In the genomic region with DNA sequence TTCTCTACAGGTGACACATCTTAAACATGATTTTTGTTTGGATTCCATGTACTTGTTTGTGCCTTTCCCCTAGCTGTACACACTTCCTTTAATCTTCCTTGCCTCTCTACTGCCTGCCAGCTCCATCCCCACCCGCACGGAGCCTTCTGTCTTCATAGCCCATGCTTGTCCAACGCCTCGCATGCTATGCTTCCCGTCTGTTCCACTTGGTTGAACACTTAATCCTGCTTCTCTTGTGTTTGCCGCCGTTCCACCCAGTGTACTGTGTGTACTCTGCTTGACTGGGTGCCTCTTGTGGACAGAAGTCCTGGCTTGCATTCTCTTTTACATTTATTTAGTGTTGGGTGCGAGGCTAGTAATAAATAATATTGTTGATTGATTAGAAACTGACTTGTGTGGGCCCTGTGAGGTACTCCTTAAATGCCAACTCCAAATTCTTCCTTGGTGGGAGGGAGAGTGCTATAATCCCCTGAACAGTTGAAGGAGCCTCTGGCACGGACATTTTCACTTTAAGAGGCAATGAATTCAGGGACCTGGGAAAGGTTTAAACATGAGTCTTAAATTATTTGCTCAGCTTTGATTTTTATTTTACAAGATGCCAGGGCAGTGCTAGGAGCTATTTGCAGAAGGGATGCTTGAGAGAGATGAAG, we compare ENCODE assay signal across 10 mouse cellular contexts.
A peak's percentile ranks its signal among the peaks of the same experiment; 100 is the strongest.
DNase-seq lines count a peak whose midpoint lies in the region; ATAC-seq and TF ChIP-seq lines count a peak whose summit lies in the region.
"Had no signal": no experiment of that assay in that cellular context is flagged by ENCODE, and none has a peak within 500 bp of the region (broad histone marks: within the 10 kb centered on the region; RNA-seq: fewer than 3 reads in every experiment).

No protein-coding gene starts in this region.

- no peaks in the 10 kb centered on the region for H3K27me3 ChIP-seq in forebrain, embryonic 14.5 days (replicated peaks; ENCODE audit: control insufficient read depth, insufficient read depth, low read length)
- H3K27me3 ChIP-seq in forebrain, embryonic 10.5 days (ENCODE audit: poor library complexity, severe bottlenecking) = no peaks in the 10 kb centered on the region
- no peaks in the 10 kb centered on the region for H3K27me3 ChIP-seq in lung, postnatal 0 days (replicated peaks; ENCODE audit: insufficient read depth, low read length)
- H3K27me3 ChIP-seq in kidney, embryonic 16.5 days (ENCODE audit: insufficient read depth, low read length) = no peaks in the 10 kb centered on the region
- H3K27me3 ChIP-seq: heart, embryonic 15.5 days had no signal

- no peak overlapping the region for H3K9ac ChIP-seq in forebrain, embryonic 14.5 days (ENCODE audit: low read length)
- no peak overlapping the region for H3K9ac ChIP-seq in lung, postnatal 0 days (replicated peaks; ENCODE audit: low read depth)
- no peak overlapping the region for H3K9ac ChIP-seq in kidney, embryonic 16.5 days (replicated peaks; ENCODE audit: low read length)
- H3K9ac ChIP-seq: heart, embryonic 15.5 days; liver, embryonic 14.5 days had no signal

- no peaks in the 10 kb centered on the region for H3K36me3 ChIP-seq in forebrain, embryonic 14.5 days (ENCODE audit: control insufficient read depth, insufficient read depth, low read length)
- H3K36me3 ChIP-seq in forebrain, embryonic 10.5 days (replicated peaks) = no peaks in the 10 kb centered on the region
- no peaks in the 10 kb centered on the region for H3K36me3 ChIP-seq in lung, postnatal 0 days (ENCODE audit: insufficient read depth, low read length)
- no peaks in the 10 kb centered on the region for H3K36me3 ChIP-seq in kidney, embryonic 16.5 days (ENCODE audit: insufficient read depth, low read length)
- H3K36me3 ChIP-seq: heart, embryonic 15.5 days had no signal

- WGBS in forebrain, embryonic 14.5 days = 21% methylated on average over 9 of the region's 9 CpGs
- 41% methylated on average over 9 of the region's 9 CpGs for WGBS in forebrain, embryonic 10.5 days
- 54% methylated on average over 9 of the region's 9 CpGs for WGBS in lung, postnatal 0 days
- 60% methylated on average over 9 of the region's 9 CpGs for WGBS in lung, adult 2 months
- 42% methylated on average over 9 of the region's 9 CpGs for WGBS in kidney, embryonic 16.5 days

- H3K4me1 ChIP-seq in forebrain, embryonic 14.5 days (ENCODE audit: control insufficient read depth, insufficient read depth, low read length) = no peaks in the 10 kb centered on the region
- peaks cover 9% of the 10 kb centered on the region for H3K4me1 ChIP-seq in forebrain, embryonic 10.5 days
- H3K4me1 ChIP-seq in lung, postnatal 0 days (ENCODE audit: insufficient read depth, low read depth, low read length) = no peaks in the 10 kb centered on the region
- no peaks in the 10 kb centered on the region for H3K4me1 ChIP-seq in lung, adult 2 months (ENCODE audit: control insufficient read depth, insufficient read depth, low read length)
- H3K4me1 ChIP-seq in kidney, embryonic 16.5 days (ENCODE audit: insufficient read depth, low read length) = peaks cover 8% of the 10 kb centered on the region; the same call in 1 of the 2 replicates

- ATAC-seq in forebrain, embryonic 14.5 days = peak; percentile 37; the same call in 1 of the 2 replicates
- peak; percentile 50 for ATAC-seq in lung, postnatal 0 days
- ATAC-seq in kidney, embryonic 16.5 days (ENCODE audit: low FRiP score, low TSS enrichment) = peak; percentile 90
- ATAC-seq in granulocyte monocyte progenitor cell, adult 5-6 weeks (replicated peaks; ENCODE audit: poor library complexity, severe bottlenecking) = no peak

- TF ChIP-seq POLR2A in lung, adult 2 months (IDR thresholded peaks at IDR 0.05; ENCODE audit: borderline replicate concordance, extremely low read depth, low read depth, low read length) = no peak

- no peak for TF ChIP-seq CTCF in lung, postnatal 0 days (IDR thresholded peaks at IDR 0.05)
- no peak for TF ChIP-seq CTCF in lung, adult 2 months (IDR thresholded peaks at IDR 0.05; ENCODE audit: insufficient read depth, low read length)

- no peaks in the 10 kb centered on the region for H3K9me3 ChIP-seq in forebrain, embryonic 14.5 days (replicated peaks; ENCODE audit: control insufficient read depth, low read length)
- no peaks in the 10 kb centered on the region for H3K9me3 ChIP-seq in forebrain, embryonic 10.5 days
- H3K9me3 ChIP-seq in lung, postnatal 0 days (ENCODE audit: low read length) = no peaks in the 10 kb centered on the region
- H3K9me3 ChIP-seq in kidney, embryonic 16.5 days (ENCODE audit: low read length) = no peaks in the 10 kb centered on the region
- H3K9me3 ChIP-seq: heart, embryonic 15.5 days had no signal

- TF ChIP-seq EP300 in lung, postnatal 0 days (IDR thresholded peaks at IDR 0.05) = no peak

- peak; percentile 29 for DNase-seq in forebrain, embryonic 14.5 days (ENCODE audit: low spot score)
- DNase-seq in forebrain, embryonic 10.5 days (ENCODE audit: extremely low spot score, low spot score) = no peak
- DNase-seq in lung, postnatal 0 days (ENCODE audit: low spot score) = peak; percentile 11
- DNase-seq in lung, adult 2 months = no peak
- peak; percentile 43 for DNase-seq in retina, embryonic 14.5 days (ENCODE audit: low spot score)
- DNase-seq in thymus, postnatal 4 days = no peak

- no peak overlapping the region for H3K4me3 ChIP-seq in forebrain, embryonic 14.5 days (ENCODE audit: low read depth, low read length)
- H3K4me3 ChIP-seq in forebrain, embryonic 10.5 days = no peak overlapping the region
- H3K4me3 ChIP-seq in lung, postnatal 0 days (ENCODE audit: low read depth, low read length) = no peak overlapping the region
- H3K4me3 ChIP-seq in lung, adult 2 months (replicated peaks; ENCODE audit: extremely low read depth, low read depth, low read length) = no peak overlapping the region
- no peak overlapping the region for H3K4me3 ChIP-seq in kidney, embryonic 16.5 days (ENCODE audit: low read length)
- H3K4me3 ChIP-seq: heart, embryonic 15.5 days had no signal

- no peak overlapping the region for H3K27ac ChIP-seq in forebrain, embryonic 14.5 days (ENCODE audit: low read depth, low read length)
- no peak overlapping the region for H3K27ac ChIP-seq in forebrain, embryonic 10.5 days
- H3K27ac ChIP-seq in lung, postnatal 0 days (ENCODE audit: low read length) = no peak overlapping the region
- no peak overlapping the region for H3K27ac ChIP-seq in kidney, embryonic 16.5 days (ENCODE audit: low read length)
- H3K27ac ChIP-seq: heart, embryonic 15.5 days; liver, embryonic 14.5 days had no signal

- no peak overlapping the region for H3K4me2 ChIP-seq in forebrain, embryonic 14.5 days (ENCODE audit: low read length)
- H3K4me2 ChIP-seq in lung, postnatal 0 days (replicated peaks; ENCODE audit: low read depth, low read length) = 0 out of 2 replicates have a peak overlapping the region, but pooled peaks have one; percentile 11
- peak overlapping the region; percentile 8; the same call in 1 of the 2 replicates for H3K4me2 ChIP-seq in kidney, embryonic 16.5 days (replicated peaks; ENCODE audit: low read depth, low read length)
- H3K4me2 ChIP-seq: heart, embryonic 15.5 days had no signal

Comparison
In these comparisons a context has a peak if more than half of its experiments do, and no peak if none do; other contexts are left out.
1. DNase-seq: peak in forebrain, embryonic 14.5 days (single experiment), lung, postnatal 0 days (single experiment) and retina, embryonic 14.5 days (single experiment); none in forebrain, embryonic 10.5 days (single experiment), lung, adult 2 months (single experiment) and thymus, postnatal 4 days (single experiment).